Mouse (Mus musculus) ES-E14 (cell line): Measurements from ENCODE around the gene Cuta. TPM values are rescaled to one million over a fixed set of nuclear protein-coding genes. Genes with fewer than 3 reads are reported as not detected.

Experiments
- DNase-seq: peaks from one replicate; pipeline ENCODE4 v3.0.0-alpha.2; 2013; ENCODE audit warnings: low read depth, low spot score
- H3K27ac ChIP-seq: 2 replicates; pipeline ENCODE4 v1.5.1; 2012; ENCODE audit warnings: low read depth, mild to moderate bottlenecking, low read length, moderate library complexity, mixed read lengths; ENCODE audit not compliant: poor library complexity, insufficient read depth, severe bottlenecking
- H3K36me3 ChIP-seq: 2 replicates; pipeline ENCODE4 v1.6.1; 2012; ENCODE audit warnings: mild to moderate bottlenecking, low read length, moderate library complexity, mixed read lengths; ENCODE audit not compliant: control insufficient read depth, poor library complexity, insufficient read depth, severe bottlenecking
- H3K4me1 ChIP-seq, 2 experiments: fragments of 150-350 bp in 1 of 2; sonication (generic) in 1 of 2; 2 replicates each; pipeline ENCODE4 v1.6.1; 2012; ENCODE audit warnings: low read length in 2 of 2, mild to moderate bottlenecking in 1 of 2, mixed read lengths in 1 of 2; ENCODE audit not compliant: control insufficient read depth in 2 of 2, insufficient read depth in 2 of 2, poor library complexity in 1 of 2
- H3K4me3 ChIP-seq, 2 experiments: fragments of 150-350 bp in 1 of 2; sonication (generic) in 1 of 2; 2 replicates each; pipeline ENCODE4 v1.5.1; 2012; ENCODE audit warnings: low read length in 2 of 2, low read depth in 1 of 2, mild to moderate bottlenecking in 1 of 2, mixed read lengths in 1 of 2; ENCODE audit not compliant: insufficient read depth in 1 of 2, poor library complexity in 1 of 2, severe bottlenecking in 1 of 2
- H3K9ac ChIP-seq: 2 replicates; pipeline ENCODE4 v1.6.1; 2012; ENCODE audit warnings: low read depth, mild to moderate bottlenecking, low read length, mixed read lengths; ENCODE audit not compliant: poor library complexity, insufficient read depth, severe bottlenecking
- H3K9me3 ChIP-seq: fragments of 150-350 bp; sonication (generic); 2 replicates; pipeline ENCODE4 v1.6.1; 2012; ENCODE audit warnings: low read depth, mild to moderate bottlenecking, low read length; ENCODE audit not compliant: control insufficient read depth, insufficient read depth
- CHD2 ChIP-seq: IDR thresholded peaks from 2 replicates; pipeline ENCODE4 v1.6.1; 2014; ENCODE audit warnings: mild to moderate bottlenecking, low read depth, low read length, inconsistent platforms
- HCFC1 ChIP-seq: IDR thresholded peaks from 2 replicates; pipeline ENCODE4 v1.6.1; 2012; ENCODE audit warnings: low read length, inconsistent platforms, borderline replicate concordance; ENCODE audit not compliant: insufficient read depth
- MAFK ChIP-seq: IDR thresholded peaks from 2 replicates; pipeline ENCODE4 v1.6.1; 2014; ENCODE audit warnings: mild to moderate bottlenecking, low read depth, low read length, inconsistent platforms; ENCODE audit not compliant: insufficient read depth
- ZC3H11A ChIP-seq: IDR thresholded peaks from 2 replicates; pipeline ENCODE4 v1.6.1; 2012; ENCODE audit warnings: low read depth, mild to moderate bottlenecking, inconsistent platforms, low read length, borderline replicate concordance
- ZNF384 ChIP-seq: IDR thresholded peaks from 2 replicates; pipeline ENCODE4 v1.6.1; 2012; ENCODE audit warnings: low read depth, low read length, inconsistent platforms
- in situ Hi-C, 2 experiments: fragments of 600-800 bp; cut with MboI; formaldehyde crosslinking; loops; one replicate each; pipeline ENCODE4 v1.15.1; 2025; ENCODE audit warnings: low sequenced_read_pairs in 2 of 2, inconsistent platforms in 1 of 2; ENCODE audit not compliant: unreplicated experiment in 2 of 2
- total RNA-seq: library from RNA; depleted of rRNA; stranded (reverse); fragments of 300-350 nt; gene quantifications from 2 replicates; pipeline ENCODE4 v1.2.3, GENCODE M21; 2012

The Cuta gene
- total RNA-seq, 1 experiment, result 43.0 TPM

GRCm38 (mm10) chr17:26936921-26937695 is 2.3 kb downstream of the Cuta start:
- no peak overlapping the region for H3K4me3 ChIP-seq
- in situ Hi-C loops, result no loop called here
- H3K27ac ChIP-seq, result no peak overlapping the region
- H3K4me1 ChIP-seq, result peaks cover 2 to 16% of the 10 kb centered on the region in 2 experiments; a peak in 3 of 4 replicates
- no peak overlapping the region for H3K9ac ChIP-seq
- TF ChIP-seq MAFK (no peak), ZNF384 (no peak), HCFC1 (no peak), CHD2 (no peak), ZC3H11A (no peak)
- peaks cover 34% of the 10 kb centered on the region; the same call in 1 of the 2 replicates for H3K36me3 ChIP-seq
- H3K9me3 ChIP-seq, result no peaks in the 10 kb centered on the region
- DNase-seq, result no peak

- H3K4me1 ChIP-seq, result peaks cover 5 to 14% of the 10 kb centered on the region in 2 experiments; a peak in 3 of 4 replicates
- no peaks in the 10 kb centered on the region for H3K9me3 ChIP-seq
- no peak overlapping the region for H3K27ac ChIP-seq
- in situ Hi-C loops, result no loop called here
- no peak overlapping the region for H3K9ac ChIP-seq
- TF ChIP-seq ZC3H11A (no peak), HCFC1 (no peak), MAFK (no peak), CHD2 (no peak), ZNF384 (no peak)
- peaks cover 34% of the 10 kb centered on the region; the same call in 1 of the 2 replicates for H3K36me3 ChIP-seq
- H3K4me3 ChIP-seq, result no peak overlapping the region
- DNase-seq, result no peak
Observed at GRCm38 (mm10) chr17:26936453-26936852, 2.9 kb downstream of the Cuta start.

- Histone ChIP-seq H3K27ac (no peak overlapping the region), H3K9me3 (no peaks in the 10 kb centered on the region), H3K4me1 (peaks cover 7 to 13% of the 10 kb centered on the region in 2 experiments; a peak in 2 of 4 replicates), H3K9ac (no peak overlapping the region), H3K36me3 (peaks cover 34% of the 10 kb centered on the region), H3K4me3 (no peak overlapping the region)
- no peak for TF ChIP-seq CHD2
- TF ChIP-seq ZNF384, result no peak
- TF ChIP-seq HCFC1, result no peak
- TF ChIP-seq MAFK, result no peak
- TF ChIP-seq ZC3H11A, result no peak
- DNase-seq, result no peak
- in situ Hi-C loops, result no loop called here
Observed at GRCm38 (mm10) chr17:26935027-26935426, 4.3 kb downstream of the Cuta start.

- Histone ChIP-seq H3K9me3 (no peaks in the 10 kb centered on the region), H3K9ac (no peak overlapping the region), H3K4me3 (no peak overlapping the region), H3K4me1 (peaks cover 7 to 13% of the 10 kb centered on the region in 2 experiments; a peak in 2 of 4 replicates), H3K27ac (no peak overlapping the region), H3K36me3 (peaks cover 41% of the 10 kb centered on the region)
- in situ Hi-C loops, result no loop called here
- TF ChIP-seq ZC3H11A, result no peak
- no peak for TF ChIP-seq CHD2
- TF ChIP-seq HCFC1, result no peak
- TF ChIP-seq MAFK, result no peak
- TF ChIP-seq ZNF384, result no peak
- DNase-seq, result no peak
Observed at GRCm38 (mm10) chr17:26933885-26934827, 5.2 kb downstream of the Cuta start.
